Mouse (Mus musculus): ENCODE results near the gene Enpp7. TPM values are rescaled to one million over a fixed set of nuclear protein-coding genes. Genes with fewer than 3 reads are reported as not detected.

Enpp7 gene
- polyA plus RNA-seq, 1 experiment from 2014 or later: not detected

GRCm38 (mm10) chr11:119000877-119001276, 12.9 kb downstream of the Enpp7 start:
- WGBS: 62% methylated on average over 2 of the region's 2 CpGs
- peaks cover 11% of the 10 kb centered on the region; the same call in 1 of the 2 replicates for H3K27me3 ChIP-seq (ENCODE audit: control insufficient read depth, insufficient read depth, low read length)
- no peak for ATAC-seq (ENCODE audit: insufficient number of reproducible peaks, low FRiP score, low TSS enrichment, low read depth)

GRCm38 (mm10) chr11:119001493-119002128, 13.6 kb downstream of the Enpp7 start:
- no peak overlapping the region for H3K9ac ChIP-seq (ENCODE audit: low read length)
- H3K27ac ChIP-seq (replicated peaks; ENCODE audit: low read depth, low read length): no peak overlapping the region
- 60% methylated on average over 4 of the region's 4 CpGs for WGBS
- no peaks in the 10 kb centered on the region for H3K9me3 ChIP-seq (ENCODE audit: control insufficient read depth, low read length)
- peaks cover 7% of the 10 kb centered on the region; the same call in 1 of the 2 replicates for H3K4me1 ChIP-seq (ENCODE audit: control insufficient read depth, insufficient read depth, low read length)
- no peak overlapping the region for H3K4me2 ChIP-seq (ENCODE audit: low read depth, severe bottlenecking)
- H3K36me3 ChIP-seq (ENCODE audit: control insufficient read depth, insufficient read depth, low read length): no peaks in the 10 kb centered on the region
- DNase-seq (ENCODE audit: low spot score): no peak
- H3K4me3 ChIP-seq (ENCODE audit: low read depth, low read length): no peak overlapping the region
- peaks cover 11% of the 10 kb centered on the region; the same call in 1 of the 2 replicates for H3K27me3 ChIP-seq (ENCODE audit: control insufficient read depth, insufficient read depth, low read length)
- ATAC-seq (ENCODE audit: insufficient number of reproducible peaks, low FRiP score, low TSS enrichment, low read depth): no peak

More at GRCm38 (mm10) chr11:119000877-119001276, 12.9 kb downstream of the Enpp7 start:
- Histone ChIP-seq H3K4me1 (ENCODE audit: control insufficient read depth, insufficient read depth, low read length) (peaks cover 7% of the 10 kb centered on the region; the same call in 1 of the 2 replicates), H3K9ac (ENCODE audit: low read length) (no peak overlapping the region), H3K36me3 (ENCODE audit: control insufficient read depth, insufficient read depth, low read length) (no peaks in the 10 kb centered on the region), H3K4me2 (ENCODE audit: low read depth, severe bottlenecking) (no peak overlapping the region), H3K9me3 (ENCODE audit: control insufficient read depth, low read length) (no peaks in the 10 kb centered on the region), H3K4me3 (ENCODE audit: low read depth, low read length) (no peak overlapping the region), H3K27ac (replicated peaks; ENCODE audit: low read depth, low read length) (no peak overlapping the region)
- DNase-seq (ENCODE audit: low spot score): no peak

- 0 out of 2 replicates have a peak, but pooled peaks cover 2% of the 10 kb centered on the region for H3K4me1 ChIP-seq (ENCODE audit: control insufficient read depth, insufficient read depth, low read length)
- 89% methylated on average over 10 of the region's 10 CpGs for WGBS
- H3K27ac ChIP-seq (replicated peaks; ENCODE audit: low read depth, low read length): no peak overlapping the region
- H3K4me2 ChIP-seq (ENCODE audit: low read depth, severe bottlenecking): no peak overlapping the region
- no peaks in the 10 kb centered on the region for H3K36me3 ChIP-seq (ENCODE audit: control insufficient read depth, insufficient read depth, low read length)
- H3K27me3 ChIP-seq (ENCODE audit: control insufficient read depth, insufficient read depth, low read length): no peaks in the 10 kb centered on the region
- H3K9ac ChIP-seq (ENCODE audit: low read length): no peak overlapping the region
- ATAC-seq (ENCODE audit: insufficient number of reproducible peaks, low FRiP score, low TSS enrichment, low read depth) (no peak), DNase-seq (ENCODE audit: low spot score) (no peak)
- H3K4me3 ChIP-seq (ENCODE audit: low read depth, low read length): no peak overlapping the region
- no peaks in the 10 kb centered on the region for H3K9me3 ChIP-seq (ENCODE audit: control insufficient read depth, low read length)
Observed at GRCm38 (mm10) chr11:119005547-119006275, 17.7 kb downstream of the Enpp7 start.

- Histone ChIP-seq H3K27me3 (ENCODE audit: control insufficient read depth, insufficient read depth, low read length) (no peaks in the 10 kb centered on the region), H3K9ac (ENCODE audit: low read length) (no peak overlapping the region), H3K4me1 (ENCODE audit: control insufficient read depth, insufficient read depth, low read length) (0 out of 2 replicates have a peak, but pooled peaks cover 2% of the 10 kb centered on the region), H3K27ac (replicated peaks; ENCODE audit: low read depth, low read length) (no peak overlapping the region), H3K4me2 (ENCODE audit: low read depth, severe bottlenecking) (no peak overlapping the region), H3K36me3 (ENCODE audit: control insufficient read depth, insufficient read depth, low read length) (no peaks in the 10 kb centered on the region), H3K4me3 (ENCODE audit: low read depth, low read length) (no peak overlapping the region), H3K9me3 (ENCODE audit: control insufficient read depth, low read length) (no peaks in the 10 kb centered on the region)
- 76% methylated on average over 3 of the region's 3 CpGs for WGBS
- ATAC-seq (ENCODE audit: insufficient number of reproducible peaks, low FRiP score, low TSS enrichment, low read depth): no peak
- DNase-seq (ENCODE audit: low spot score): no peak
Observed at GRCm38 (mm10) chr11:119006462-119006861, 18.5 kb downstream of the Enpp7 start.

GRCm38 (mm10) chr11:119007461-119008456, 19.8 kb downstream of the Enpp7 start:
- peak overlapping the region; percentile 39; the same call in 1 of the 2 replicates for H3K9ac ChIP-seq (ENCODE audit: low read length)
- peak; percentile 67 for DNase-seq (ENCODE audit: low spot score)
- no peaks in the 10 kb centered on the region for H3K36me3 ChIP-seq (ENCODE audit: control insufficient read depth, insufficient read depth, low read length)
- H3K4me2 ChIP-seq (ENCODE audit: low read depth, severe bottlenecking): peak overlapping the region; percentile 50
- ATAC-seq (ENCODE audit: insufficient number of reproducible peaks, low FRiP score, low TSS enrichment, low read depth): peak; percentile 60; the same call in 1 of the 2 replicates
- peak overlapping the region; percentile 26; the same call in 1 of the 2 replicates for H3K4me3 ChIP-seq (ENCODE audit: low read depth, low read length)
- no peaks in the 10 kb centered on the region for H3K27me3 ChIP-seq (ENCODE audit: control insufficient read depth, insufficient read depth, low read length)
- H3K4me1 ChIP-seq (ENCODE audit: control insufficient read depth, insufficient read depth, low read length): 0 out of 2 replicates have a peak, but pooled peaks cover 2% of the 10 kb centered on the region
- no peak overlapping the region for H3K27ac ChIP-seq (replicated peaks; ENCODE audit: low read depth, low read length)
- 22% methylated on average over 21 of the region's 21 CpGs for WGBS
- no peaks in the 10 kb centered on the region for H3K9me3 ChIP-seq (ENCODE audit: control insufficient read depth, low read length)

- 80% methylated on average over 7 of the region's 7 CpGs for WGBS
- ATAC-seq (ENCODE audit: insufficient number of reproducible peaks, low FRiP score, low TSS enrichment, low read depth) (no peak), DNase-seq (ENCODE audit: low spot score) (no peak)
Observed at GRCm38 (mm10) chr11:119014455-119014854, 26.5 kb downstream of the Enpp7 start.

GRCm38 (mm10) chr11:119017506-119017905, 29.5 kb downstream of the Enpp7 start:
- DNase-seq (ENCODE audit: low spot score) (no peak), ATAC-seq (ENCODE audit: insufficient number of reproducible peaks, low FRiP score, low TSS enrichment, low read depth) (no peak)
- Histone ChIP-seq H3K27me3 (ENCODE audit: control insufficient read depth, insufficient read depth, low read length) (no peaks in the 10 kb centered on the region), H3K9ac (ENCODE audit: low read length) (no peak overlapping the region), H3K4me2 (ENCODE audit: low read depth, severe bottlenecking) (no peak overlapping the region), H3K4me1 (ENCODE audit: control insufficient read depth, insufficient read depth, low read length) (peaks cover 4% of the 10 kb centered on the region), H3K4me3 (ENCODE audit: low read depth, low read length) (no peak overlapping the region), H3K27ac (replicated peaks; ENCODE audit: low read depth, low read length) (no peak overlapping the region), H3K9me3 (ENCODE audit: control insufficient read depth, low read length) (no peaks in the 10 kb centered on the region), H3K36me3 (ENCODE audit: control insufficient read depth, insufficient read depth, low read length) (no peaks in the 10 kb centered on the region)
- WGBS: 70% methylated on average over 7 of the region's 7 CpGs

More at GRCm38 (mm10) chr11:119014455-119014854, 26.5 kb downstream of the Enpp7 start:
- no peak overlapping the region for H3K4me2 ChIP-seq (ENCODE audit: low read depth, severe bottlenecking)
- no peaks in the 10 kb centered on the region for H3K4me1 ChIP-seq (ENCODE audit: control insufficient read depth, insufficient read depth, low read length)
- H3K27me3 ChIP-seq (ENCODE audit: control insufficient read depth, insufficient read depth, low read length): no peaks in the 10 kb centered on the region
- H3K27ac ChIP-seq (replicated peaks; ENCODE audit: low read depth, low read length): no peak overlapping the region
- H3K9me3 ChIP-seq (ENCODE audit: control insufficient read depth, low read length): no peaks in the 10 kb centered on the region
- H3K36me3 ChIP-seq (ENCODE audit: control insufficient read depth, insufficient read depth, low read length): no peaks in the 10 kb centered on the region
- H3K9ac ChIP-seq (ENCODE audit: low read length): no peak overlapping the region
- H3K4me3 ChIP-seq (ENCODE audit: low read depth, low read length): no peak overlapping the region

- Histone ChIP-seq H3K4me3 (ENCODE audit: low read depth, low read length) (no peak overlapping the region), H3K27me3 (ENCODE audit: control insufficient read depth, insufficient read depth, low read length) (no peaks in the 10 kb centered on the region), H3K4me2 (ENCODE audit: low read depth, severe bottlenecking) (no peak overlapping the region), H3K9me3 (ENCODE audit: control insufficient read depth, low read length) (no peaks in the 10 kb centered on the region), H3K9ac (ENCODE audit: low read length) (no peak overlapping the region), H3K4me1 (ENCODE audit: control insufficient read depth, insufficient read depth, low read length) (peaks cover 23% of the 10 kb centered on the region), H3K36me3 (ENCODE audit: control insufficient read depth, insufficient read depth, low read length) (no peaks in the 10 kb centered on the region), H3K27ac (replicated peaks; ENCODE audit: low read depth, low read length) (no peak overlapping the region)
- 96% methylated on average over 7 of the region's 7 CpGs for WGBS
- DNase-seq (ENCODE audit: low spot score): no peak
- ATAC-seq (ENCODE audit: insufficient number of reproducible peaks, low FRiP score, low TSS enrichment, low read depth): no peak
Observed at GRCm38 (mm10) chr11:119021180-119021579, 33.2 kb downstream of the Enpp7 start.
